Mouse (Mus musculus): ENCODE measurements around the gene Ostm1.

DNA sequence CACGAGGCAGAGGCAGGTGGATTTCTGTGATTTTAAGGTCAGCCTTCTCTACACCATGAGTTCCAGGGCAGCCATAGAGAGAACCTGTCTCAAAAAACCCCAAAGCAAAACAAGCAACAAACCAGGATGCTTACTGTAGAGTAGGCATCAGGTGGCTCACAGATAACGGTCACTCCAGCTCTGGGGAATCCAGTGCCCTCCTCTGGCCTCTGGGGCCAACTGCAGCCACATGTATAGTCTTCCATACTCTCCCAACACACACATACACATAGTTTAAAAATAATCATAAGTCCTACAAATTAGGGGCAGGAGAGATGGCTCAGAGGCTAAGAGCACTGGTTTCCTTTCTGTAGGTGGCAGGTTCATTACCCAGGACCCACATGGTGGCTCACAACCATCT is 109.9 kb downstream of the Ostm1 start:
- TF ChIP-seq CTCF (IDR thresholded peaks at IDR 0.05; ENCODE audit: low read depth, low read length) = peak; percentile 28; the same call in 1 of the 2 replicates
- no peak for TF ChIP-seq POLR2A (IDR thresholded peaks at IDR 0.05; ENCODE audit: extremely low read depth, insufficient read depth, low read length)

All from liver, adult 2 months (tissue).